Mouse (Mus musculus) layer of hippocampus, adult 6 months (tissue): ENCODE results near the gene Hs3st1. TPM values are rescaled to one million over a fixed set of nuclear protein-coding genes. Genes with fewer than 3 reads are reported as not detected.

Experiments
- long read RNA-seq, 2 experiments: library from polyadenylated mRNA; unstranded; transcript quantifications; one replicate each; pipeline ENCODE4 v2.0.0; 2019 to 2020
- polyA plus RNA-seq: library from polyadenylated mRNA; unstranded; fragments of <200 nt; fragmentation: Nextera tagmentation; gene quantifications from 2 replicates; pipeline ENCODE4 v1.2.3, GENCODE M21; 2021

Hs3st1 gene
- polyA plus RNA-seq, result 17.8 and 22.0 TPM in 2 replicates
- long read RNA-seq, experiment 1, transcript Hs3st1-201 (2 exons, 1,684 nt), result major isoform, 25 of 30 reads
- long read RNA-seq, experiment 1, partial matches to known transcripts, result 3 of 30 reads
- long read RNA-seq, experiment 1, other reads (novel, unspliced or antisense), result 1 of 30 reads
- long read RNA-seq, experiment 2, transcript Hs3st1-201 (2 exons, 1,684 nt), result major isoform, 68 of 76 reads
- long read RNA-seq, experiment 2, partial matches to known transcripts, result 1 of 76 reads
- long read RNA-seq, experiment 2, other reads (novel, unspliced or antisense), result 4 of 76 reads

GRCm38 (mm10) chr5:39755375-39755774, at the start of gene Hs3st1:
TSS of gene Hs3st1 (minus strand) at chr5:39755475.

